Mouse (Mus musculus): ENCODE measurements around the gene Nim1k.

DNA sequence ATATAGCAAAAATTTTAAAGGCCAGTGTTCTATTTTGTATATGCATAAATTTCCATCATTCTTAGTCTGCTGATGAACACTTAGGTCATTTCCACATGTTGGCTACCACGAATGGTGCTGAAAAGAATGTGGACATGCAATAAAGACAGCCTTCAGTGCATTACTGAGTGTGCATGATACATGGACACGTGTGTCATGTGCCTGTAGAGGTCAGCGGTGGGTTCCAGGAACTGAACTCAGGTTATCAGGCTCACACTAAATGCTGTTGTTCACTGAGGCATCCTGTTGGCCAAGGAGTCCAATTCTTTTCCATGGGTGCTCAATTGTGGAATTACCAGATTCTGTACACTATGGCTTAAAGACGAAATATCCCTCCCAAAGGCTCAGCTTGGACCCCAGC is 27.9 kb upstream of the Nim1k start:
- TF ChIP-seq POLR2A (IDR thresholded peaks at IDR 0.05; ENCODE audit: low read depth, low read length) (no peak), CTCF (IDR thresholded peaks at IDR 0.05; ENCODE audit: extremely low read depth, insufficient read length, insufficient replicate concordance, low read depth, low read length) (no peak)

Measured in small intestine, adult 2 months (tissue).